Mouse (Mus musculus): Measurements from ENCODE around the gene B230217C12Rik. TPM values are rescaled to one million over a fixed set of nuclear protein-coding genes. Genes with fewer than 3 reads are reported as not detected.
A peak's percentile ranks its signal among the peaks of the same experiment; 100 is the strongest.

B230217C12Rik gene
- polyA plus RNA-seq (2012; rRNA removed) = 102 and 104 TPM in 2 replicates

- no peak for DNase-seq (ENCODE audit: extremely low spot score in 1 of 2, low spot score in 1 of 2)
These were observed at the start of gene B230217C12Rik for GRCm38 (mm10) chr11:97840539-97840954. Gene B230217C12Rik (plus strand): TSS chr11:97840780.

- peak in 1 of 2 experiments; percentile 84 for DNase-seq (ENCODE audit: extremely low spot score in 1 of 2, low spot score in 1 of 2)
These were observed 47.4 kb upstream of the B230217C12Rik start for GRCm38 (mm10) chr11:97793165-97793564.

- peak in 1 of 2 experiments; percentile 94 for DNase-seq (ENCODE audit: extremely low spot score in 1 of 2, low spot score in 1 of 2)
These were observed 43.7 kb upstream of the B230217C12Rik start for GRCm38 (mm10) chr11:97796910-97797309.

GRCm38 (mm10) chr11:97797369-97798082 is 43.1 kb upstream of the B230217C12Rik start:
- DNase-seq (ENCODE audit: extremely low spot score in 1 of 2, low spot score in 1 of 2) = no peak

- no peak for DNase-seq (ENCODE audit: extremely low spot score in 1 of 2, low spot score in 1 of 2)
These were observed 42.5 kb upstream of the B230217C12Rik start for GRCm38 (mm10) chr11:97798083-97798435.

GRCm38 (mm10) chr11:97798782-97799145 is 41.8 kb upstream of the B230217C12Rik start, which contains the start of gene Lasp1:
Gene Lasp1 (plus strand): TSS chr11:97799000.
- DNase-seq (ENCODE audit: extremely low spot score in 1 of 2, low spot score in 1 of 2) = peak; percentile 80 to 96

GRCm38 (mm10) chr11:97799146-97799993 is 41.2 kb upstream of the B230217C12Rik start:
- peak in 1 of 2 experiments; percentile 89 for DNase-seq (ENCODE audit: extremely low spot score in 1 of 2, low spot score in 1 of 2)

GRCm38 (mm10) chr11:97799994-97800690 is 40.4 kb upstream of the B230217C12Rik start:
- DNase-seq (ENCODE audit: extremely low spot score in 1 of 2, low spot score in 1 of 2) = no peak

- DNase-seq (ENCODE audit: extremely low spot score in 1 of 2, low spot score in 1 of 2) = no peak
These were observed 39.7 kb upstream of the B230217C12Rik start for GRCm38 (mm10) chr11:97800691-97801408.

GRCm38 (mm10) chr11:97801409-97802193 is 39.0 kb upstream of the B230217C12Rik start:
- DNase-seq (ENCODE audit: extremely low spot score in 1 of 2, low spot score in 1 of 2) = peak in 1 of 2 experiments; percentile 75

GRCm38 (mm10) chr11:97802194-97802470 is 38.4 kb upstream of the B230217C12Rik start:
- no peak for DNase-seq (ENCODE audit: extremely low spot score in 1 of 2, low spot score in 1 of 2)

GRCm38 (mm10) chr11:97802495-97802894 is 38.1 kb upstream of the B230217C12Rik start:
- no peak for DNase-seq (ENCODE audit: extremely low spot score in 1 of 2, low spot score in 1 of 2)

GRCm38 (mm10) chr11:97803847-97804246 is 36.7 kb upstream of the B230217C12Rik start:
- no peak for DNase-seq (ENCODE audit: extremely low spot score in 1 of 2, low spot score in 1 of 2)

GRCm38 (mm10) chr11:97804841-97805661 is 35.5 kb upstream of the B230217C12Rik start:
- no peak for DNase-seq (ENCODE audit: extremely low spot score in 1 of 2, low spot score in 1 of 2)

GRCm38 (mm10) chr11:97805662-97806612 is 34.6 kb upstream of the B230217C12Rik start:
- DNase-seq (ENCODE audit: extremely low spot score in 1 of 2, low spot score in 1 of 2) = no peak

GRCm38 (mm10) chr11:97806613-97806964 is 34.0 kb upstream of the B230217C12Rik start:
- DNase-seq (ENCODE audit: extremely low spot score in 1 of 2, low spot score in 1 of 2) = no peak

- DNase-seq (ENCODE audit: extremely low spot score in 1 of 2, low spot score in 1 of 2) = no peak
These were observed 33.0 kb upstream of the B230217C12Rik start for GRCm38 (mm10) chr11:97807626-97808025.

GRCm38 (mm10) chr11:97808093-97808492 is 32.5 kb upstream of the B230217C12Rik start:
- DNase-seq (ENCODE audit: extremely low spot score in 1 of 2, low spot score in 1 of 2) = no peak

Measured in frontal cortex, adult 2 months (tissue).